ENCODE assay signal across 19 mouse cellular contexts in the genomic region with DNA sequence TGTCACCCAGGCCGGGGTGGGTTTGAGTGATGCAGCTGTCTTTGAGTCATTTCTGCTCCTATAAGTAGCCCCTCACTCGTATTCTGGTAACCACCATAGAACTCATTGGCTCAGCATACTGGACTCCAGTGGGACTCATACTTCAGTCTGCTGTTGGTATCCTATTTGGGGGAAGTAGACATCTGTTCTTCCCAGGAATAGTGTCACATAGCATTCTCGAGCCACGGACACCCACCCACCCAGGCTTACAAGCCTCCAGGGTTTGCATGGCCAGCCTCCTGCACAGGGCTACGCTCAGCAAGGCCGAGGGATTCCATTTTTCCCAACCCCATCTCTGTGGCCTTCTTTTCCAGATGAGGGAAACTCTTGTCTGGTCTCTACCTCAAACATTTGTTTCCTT.
"Had no signal": no experiment of that assay in that cellular context is flagged by ENCODE, and none has a peak within 500 bp of the region (broad histone marks: within the 10 kb centered on the region; RNA-seq: fewer than 3 reads in every experiment).

No protein-coding gene starts in this region.

- DNase-seq: lung, adult 18-20 months; lung, postnatal 14 days; lung, postnatal 36 days; spleen, adult 18-20 months; thymus, adult 2 months; thymus, postnatal 25 days; thymus, postnatal 4 days had no signal

- H3K4me3 ChIP-seq: liver, embryonic 12.5 days; lung, embryonic 15.5 days; megakaryocyte, embryonic 14.5 days; midbrain, embryonic 10.5 days; midbrain, embryonic 12.5 days; myocyte; neural tube, embryonic 13.5 days; neural tube, embryonic 15.5 days had no signal

- H3K27ac ChIP-seq: liver, embryonic 12.5 days; liver, embryonic 14.5 days; lung, embryonic 15.5 days; macrophage; midbrain, embryonic 10.5 days; midbrain, embryonic 12.5 days; neural tube, embryonic 13.5 days; neural tube, embryonic 15.5 days had no signal

- ATAC-seq: liver, embryonic 12.5 days; lung, postnatal 0 days; midbrain, embryonic 16.5 days had no signal
